Mouse (Mus musculus) megakaryocyte, embryonic 14.5 days (primary cell): ENCODE measurements around the gene Slc34a3.

Experiments
- FLI1 ChIP-seq: IDR thresholded peaks from 2 replicates; pipeline ENCODE4 v1.6.1; 2012; ENCODE audit warnings: low read length, inconsistent platforms, mixed read lengths
- GATA1 ChIP-seq: IDR thresholded peaks from 3 replicates; pipeline ENCODE4 v1.6.1; 2012; ENCODE audit warnings: mixed read lengths, low read length, inconsistent platforms, borderline replicate concordance

GRCm38 (mm10) chr2:25186575-25186930, 47.6 kb downstream of the Slc34a3 start:
- no peak for TF ChIP-seq GATA1
- no peak for TF ChIP-seq FLI1
